In the genomic region with DNA sequence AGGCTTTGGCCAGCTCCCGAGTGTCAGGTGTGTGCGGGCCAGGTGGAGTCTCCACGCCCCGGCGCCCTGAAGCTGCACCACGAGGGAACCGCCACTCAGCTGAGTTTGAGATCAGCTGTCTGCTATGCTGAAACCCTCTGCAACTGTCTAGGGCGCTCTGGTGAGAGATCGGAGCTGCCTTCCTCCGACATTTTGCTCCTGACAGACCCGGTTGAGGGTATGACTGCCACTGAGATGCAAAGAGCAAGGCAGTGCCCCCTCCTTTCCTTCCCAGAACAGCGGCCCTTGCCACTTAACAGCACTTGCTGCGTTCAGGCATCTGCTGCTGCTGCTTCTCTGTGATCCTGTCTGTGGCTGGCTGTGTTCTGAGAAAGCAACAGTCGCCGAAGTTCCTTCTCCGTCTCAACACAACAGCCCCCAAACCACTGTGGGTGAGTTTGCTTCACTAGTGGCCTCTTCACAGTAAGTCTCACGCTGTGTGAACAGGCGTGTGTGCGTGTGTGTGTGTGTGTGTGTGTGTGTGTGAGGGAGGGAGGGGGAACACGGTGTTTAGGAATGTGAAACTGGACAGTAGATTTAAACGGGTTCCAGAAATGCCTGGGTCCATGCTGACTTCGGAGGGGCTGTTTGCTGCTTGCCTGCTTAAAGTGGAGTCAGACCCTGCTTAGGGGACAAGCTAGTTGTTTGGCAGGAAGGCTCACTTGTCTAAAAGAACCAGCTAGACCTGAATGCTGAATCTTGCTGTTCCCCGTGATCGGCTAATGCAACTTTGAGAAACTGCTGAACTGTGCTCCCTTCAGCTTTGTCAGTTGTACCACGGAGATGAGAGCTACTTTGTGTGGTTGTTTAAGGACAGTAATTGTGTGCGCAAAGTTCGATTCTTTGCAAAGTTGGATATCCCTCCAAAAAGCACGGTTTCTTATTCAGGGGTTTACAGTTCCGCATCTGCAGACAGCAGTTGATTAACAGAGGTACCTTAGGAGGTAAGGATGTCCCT, we compare ENCODE assay signal across 8 mouse cellular contexts.
DNase-seq lines count a peak whose midpoint lies in the region; ATAC-seq lines count a peak whose summit lies in the region.

No protein-coding gene starts in this region.

- DNase-seq in right cerebral cortex, postnatal 25 days: peak; percentile 37
- DNase-seq in right cerebral cortex, adult 2 months (ENCODE audit: low spot score in 2 of 2): no peak
- DNase-seq in heart, adult 9 months (ENCODE audit: low spot score in 2 of 2): peak; percentile 23 to 34
- peak; percentile 5 for DNase-seq in kidney, adult 11 months
- peak; percentile 6 to 24 for DNase-seq in lung, postnatal 4 days
- DNase-seq in retina, postnatal 1 day: peak; percentile 64
- DNase-seq in layer of hippocampus, adult 9-11 months: no peak

- ATAC-seq in common myeloid progenitor, adult 5-6 weeks (replicated peaks; ENCODE audit: low read depth, poor library complexity, severe bottlenecking): peak; percentile 64

Comparison
In these comparisons a context has a peak if more than half of its experiments do, and no peak if none do; other contexts are left out.
1. DNase-seq: peak in right cerebral cortex, postnatal 25 days (single experiment), heart, adult 9 months (2 of 2), kidney, adult 11 months (single experiment), lung, postnatal 4 days (2 of 2) and retina, postnatal 1 day (single experiment); none in right cerebral cortex, adult 2 months (0 of 2) and layer of hippocampus, adult 9-11 months (single experiment).